Mouse (Mus musculus) brown adipose tissue, adult 24 weeks (tissue): ENCODE results near the gene Dnmbp. TPM values are rescaled to one million over a fixed set of nuclear protein-coding genes. Genes with fewer than 3 reads are reported as not detected.

Experiments used
- H3K27ac ChIP-seq: fragments of 200-500 bp; replicated peaks from 2 replicates; pipeline ENCODE4 v1.5.1; 2012; ENCODE audit warnings: low read depth, mild to moderate bottlenecking, low read length
- H3K4me1 ChIP-seq: fragments of 200-500 bp; 2 replicates; pipeline ENCODE4 v1.6.1; 2012; ENCODE audit warnings: low read length, mixed read lengths; ENCODE audit not compliant: control insufficient read depth, insufficient read depth, insufficient read length
- H3K4me3 ChIP-seq: fragments of 200-500 bp; 2 replicates; pipeline ENCODE4 v1.5.1; 2012; ENCODE audit warnings: low read depth, mild to moderate bottlenecking, low read length, moderate library complexity; ENCODE audit not compliant: insufficient read depth
- polyA plus RNA-seq: library from polyadenylated mRNA; stranded (reverse); fragments of >200 nt; gene quantifications from 2 replicates; pipeline ENCODE4 v1.2.4, GENCODE M21; 2012; ENCODE audit not compliant: missing spikeins, insufficient read depth, insufficient read length

Gene Dnmbp
- polyA plus RNA-seq, 1 experiment, result 4.5 TPM

- no peak overlapping the region for H3K27ac ChIP-seq
- H3K4me1 ChIP-seq, result no peaks in the 10 kb centered on the region
- H3K4me3 ChIP-seq, result no peak overlapping the region
These were observed 55.1 kb downstream of the Dnmbp start for GRCm38 (mm10) chr19:43884668-43885498.

DNA sequence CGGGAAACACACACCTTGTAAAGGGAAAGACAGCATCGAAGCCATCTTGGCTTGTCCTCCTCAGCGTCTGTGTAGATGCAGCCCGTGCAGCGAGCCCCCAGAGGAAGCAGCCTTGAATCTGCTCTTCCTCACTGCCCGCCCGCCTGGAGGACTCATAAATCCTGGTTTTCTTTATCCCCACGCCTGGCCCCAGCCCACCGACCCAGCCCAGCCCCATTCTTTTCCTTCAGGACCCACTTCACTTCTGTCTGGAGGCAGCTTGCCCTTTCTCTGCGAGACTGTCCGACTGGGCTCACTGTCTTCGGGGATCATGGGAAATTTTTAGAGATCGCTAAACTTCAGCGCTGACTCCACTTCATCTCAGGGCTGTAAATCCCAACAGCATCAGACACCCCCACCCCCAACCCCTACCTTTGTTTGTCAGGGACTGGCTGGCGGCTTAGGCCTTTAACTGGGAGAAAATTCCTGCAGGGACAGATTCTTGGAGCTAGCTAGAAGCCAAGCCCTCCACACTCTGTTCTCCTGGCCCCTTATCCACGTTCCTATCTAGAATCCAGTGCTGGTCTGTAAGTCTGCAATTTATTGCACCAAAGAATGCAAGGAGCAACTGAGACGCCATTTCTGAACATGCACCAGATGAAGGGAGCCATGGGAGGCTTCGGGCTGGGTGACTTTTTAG lies 57.0 kb downstream of the Dnmbp start:
- Histone ChIP-seq H3K4me3 (no peak overlapping the region), H3K27ac (no peak overlapping the region), H3K4me1 (no peaks in the 10 kb centered on the region)

DNA sequence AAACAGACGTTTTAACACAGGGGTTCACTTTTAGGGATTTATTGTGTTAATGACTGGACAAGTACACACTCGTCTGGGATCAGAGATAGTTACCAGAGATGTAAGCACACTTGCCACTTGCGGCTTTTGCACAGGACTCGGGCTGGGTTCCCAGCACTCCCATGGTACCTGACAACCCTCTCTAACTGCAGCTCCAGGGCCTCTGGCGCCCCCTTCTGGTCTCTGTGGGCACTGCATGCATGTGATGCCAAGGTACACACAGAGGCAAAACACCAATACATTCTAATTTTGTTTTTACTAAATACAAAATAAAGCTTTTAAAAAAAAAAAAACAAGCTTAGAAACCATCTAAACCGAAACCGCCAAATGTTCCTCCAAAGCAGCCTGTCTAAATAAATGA lies 58.4 kb downstream of the Dnmbp start:
- H3K4me3 ChIP-seq, result no peak overlapping the region
- H3K27ac ChIP-seq, result no peak overlapping the region
- H3K4me1 ChIP-seq, result no peaks in the 10 kb centered on the region

GRCm38 (mm10) chr19:43880420-43880819 lies 59.6 kb downstream of the Dnmbp start:
- H3K27ac ChIP-seq, result no peak overlapping the region
- no peak overlapping the region for H3K4me3 ChIP-seq
- H3K4me1 ChIP-seq, result no peaks in the 10 kb centered on the region

GRCm38 (mm10) chr19:43879401-43880212 lies 60.4 kb downstream of the Dnmbp start:
- no peak overlapping the region for H3K27ac ChIP-seq
- no peaks in the 10 kb centered on the region for H3K4me1 ChIP-seq
- peak overlapping the region; percentile 71 for H3K4me3 ChIP-seq

- Histone ChIP-seq H3K4me3 (peak overlapping the region; percentile 71), H3K27ac (peak overlapping the region; percentile 64), H3K4me1 (no peaks in the 10 kb centered on the region)
These were observed 61.6 kb downstream of the Dnmbp start for GRCm38 (mm10) chr19:43878111-43879092.

GRCm38 (mm10) chr19:43877364-43877763 lies 62.6 kb downstream of the Dnmbp start:
- Histone ChIP-seq H3K27ac (no peak overlapping the region), H3K4me1 (no peaks in the 10 kb centered on the region), H3K4me3 (no peak overlapping the region)

- no peak overlapping the region for H3K27ac ChIP-seq
- H3K4me3 ChIP-seq, result no peak overlapping the region
- H3K4me1 ChIP-seq, result no peaks in the 10 kb centered on the region
These were observed 64.0 kb downstream of the Dnmbp start for GRCm38 (mm10) chr19:43875996-43876395.

- Histone ChIP-seq H3K4me3 (no peak overlapping the region), H3K4me1 (no peaks in the 10 kb centered on the region), H3K27ac (no peak overlapping the region)
These were observed 65.6 kb downstream of the Dnmbp start for GRCm38 (mm10) chr19:43874351-43874750.

GRCm38 (mm10) chr19:43870418-43870817 lies 69.6 kb downstream of the Dnmbp start:
- Histone ChIP-seq H3K4me3 (no peak overlapping the region), H3K4me1 (no peaks in the 10 kb centered on the region), H3K27ac (no peak overlapping the region)

GRCm38 (mm10) chr19:43857347-43857746 lies 82.6 kb downstream of the Dnmbp start:
- H3K4me1 ChIP-seq, result no peaks in the 10 kb centered on the region
- H3K27ac ChIP-seq, result no peak overlapping the region

DNA sequence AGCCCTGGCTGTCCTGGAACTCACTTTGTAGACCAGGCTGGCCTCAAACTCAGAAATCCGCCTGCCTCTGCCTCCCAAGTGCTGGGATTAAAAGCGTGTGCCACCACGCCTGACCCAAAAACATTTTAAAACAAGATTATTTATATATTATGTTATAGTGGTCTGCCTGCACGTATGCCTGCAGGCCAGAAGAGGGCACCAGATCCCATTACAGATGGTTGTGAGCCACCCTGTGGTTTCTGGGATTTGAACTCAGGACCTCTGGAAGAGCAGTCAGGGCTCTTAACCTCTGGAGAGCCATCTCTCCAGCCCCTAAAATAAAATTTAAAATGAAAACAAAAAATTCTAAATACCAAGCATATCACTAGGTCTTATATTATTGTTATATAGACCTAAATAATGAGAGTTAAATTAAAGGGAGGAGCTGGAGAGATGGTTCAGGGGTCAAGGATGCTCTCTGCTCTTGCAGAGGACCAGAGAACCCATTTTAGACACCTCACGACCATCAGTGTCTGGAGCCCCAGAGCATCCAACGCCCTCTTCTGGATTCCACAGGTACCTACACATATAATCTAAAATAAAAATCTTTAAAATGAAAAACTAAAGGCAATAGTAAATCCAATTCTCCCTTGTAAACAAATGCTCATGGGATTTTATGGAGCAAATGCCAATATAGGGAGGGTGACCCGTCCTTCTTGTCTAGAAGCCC lies 87.0 kb downstream of the Dnmbp start:
- H3K4me3 ChIP-seq, result no peak overlapping the region
- no peak overlapping the region for H3K27ac ChIP-seq
- H3K4me1 ChIP-seq, result no peaks in the 10 kb centered on the region

More at GRCm38 (mm10) chr19:43857347-43857746, 82.6 kb downstream of the Dnmbp start:
- H3K4me3 ChIP-seq, result no peak overlapping the region

DNA sequence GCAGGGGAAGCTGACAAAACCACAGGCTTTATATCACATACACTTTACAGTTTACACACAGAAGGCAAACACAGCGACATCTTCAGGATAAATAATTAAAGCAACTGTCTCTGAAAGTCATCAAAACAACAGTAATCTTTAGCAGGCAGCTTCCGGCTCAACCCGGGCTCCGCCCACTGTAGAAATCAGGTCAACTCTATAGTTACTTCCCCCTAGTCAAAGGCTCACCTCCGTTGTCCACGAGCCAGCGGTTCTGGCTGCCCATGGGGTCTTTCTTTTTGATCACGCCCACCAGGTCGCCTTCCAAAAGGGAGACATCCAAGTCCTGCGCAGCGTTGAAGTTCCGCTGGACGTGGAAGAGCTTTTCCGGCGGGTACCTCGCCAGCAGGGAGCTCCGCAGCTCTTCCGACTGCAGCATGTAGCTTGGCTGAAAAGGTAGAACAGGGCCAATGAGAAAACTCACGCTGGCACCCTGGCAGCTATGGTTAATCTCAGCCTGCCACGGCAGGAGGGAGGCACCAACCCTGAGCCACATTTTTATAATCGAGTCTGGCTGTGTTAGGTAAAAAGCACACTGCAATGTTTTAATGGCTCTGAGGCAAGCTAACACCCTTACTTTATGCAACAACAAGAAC lies 87.9 kb downstream of the Dnmbp start:
- Histone ChIP-seq H3K4me3 (no peak overlapping the region), H3K4me1 (no peaks in the 10 kb centered on the region), H3K27ac (no peak overlapping the region)
